Mouse (Mus musculus) CH12.LX (cell line): ENCODE results near the gene Chrm1. TPM values are rescaled to one million over a fixed set of nuclear protein-coding genes. Genes with fewer than 3 reads are reported as not detected.

Experiments used
- DNase-seq: peaks from one replicate; pipeline ENCODE4 v3.0.0-alpha.2; 2013; ENCODE audit errors: extremely low read depth
- H3K27ac ChIP-seq: 2 replicates; pipeline ENCODE4 v1.5.1; 2012; ENCODE audit warnings: low read depth, mild to moderate bottlenecking, control low read depth, moderate library complexity; ENCODE audit not compliant: insufficient read depth
- H3K27me3 ChIP-seq: replicated peaks from 2 replicates; pipeline ENCODE3; 2012; ENCODE audit warnings: inconsistent platforms
- H3K36me3 ChIP-seq, 2 experiments: replicated peaks in 1 of 2; 2 replicates each; pipeline versions ENCODE3 to v1.6.1; 2012; ENCODE audit warnings: inconsistent platforms in 1 of 2, low read length in 1 of 2, mild to moderate bottlenecking in 1 of 2, mixed read lengths in 1 of 2, moderate library complexity in 1 of 2; ENCODE audit not compliant: control insufficient read depth in 1 of 2, insufficient read depth in 1 of 2
- H3K4me1 ChIP-seq, 2 experiments: 2 replicates each; pipeline ENCODE4 v1.6.1; 2012; ENCODE audit warnings: inconsistent platforms in 1 of 2, moderate library complexity in 1 of 2; ENCODE audit not compliant: insufficient read depth in 2 of 2, control insufficient read depth in 1 of 2
- H3K4me2 ChIP-seq: 2 replicates; pipeline ENCODE4 v1.6.1; 2012; ENCODE audit warnings: low read depth, mild to moderate bottlenecking, control low read depth; ENCODE audit not compliant: poor library complexity, insufficient read depth, severe bottlenecking
- H3K4me3 ChIP-seq, 3 experiments: fragments of 150-350 bp in 1 of 3; sonication (generic) in 1 of 3; replicated peaks in 1 of 3; 2 replicates each; pipeline versions ENCODE3 to v1.5.1; 2011 to 2012; ENCODE audit warnings: low read depth in 2 of 3, low read length in 2 of 3, mild to moderate bottlenecking in 2 of 3, moderate library complexity in 2 of 3, control low read depth in 1 of 3, improper control_type of control experiment in 1 of 3, inconsistent platforms in 1 of 3, mixed read lengths in 1 of 3; ENCODE audit not compliant: poor library complexity in 1 of 3
- H3K79me2 ChIP-seq: replicated peaks from 2 replicates; pipeline ENCODE4 v1.6.1; 2012; ENCODE audit warnings: mild to moderate bottlenecking, moderate library complexity; ENCODE audit not compliant: control insufficient read depth, poor library complexity, insufficient read depth, severe bottlenecking; ENCODE audit errors: extremely low read depth
- H3K9ac ChIP-seq: 2 replicates; pipeline ENCODE4 v1.6.1; 2012; ENCODE audit warnings: low read depth, mild to moderate bottlenecking, control low read depth, moderate library complexity; ENCODE audit not compliant: insufficient read depth
- H3K9me3 ChIP-seq: replicated peaks from 2 replicates; pipeline ENCODE3; 2012; ENCODE audit warnings: low read length, inconsistent platforms, mixed read lengths
- BHLHE40 ChIP-seq: IDR thresholded peaks from 2 replicates; pipeline ENCODE4 v1.6.1; 2011; ENCODE audit warnings: mild to moderate bottlenecking, low read depth, low read length, improper control_type of control experiment
- CHD2 ChIP-seq: IDR thresholded peaks from 2 replicates; pipeline ENCODE4 v1.6.1; 2011; ENCODE audit warnings: low read length, improper control_type of control experiment
- CTCF ChIP-seq, 2 experiments: IDR thresholded peaks in 1 of 2; conservative IDR thresholded peaks in 1 of 2; 2 replicates each; pipeline ENCODE4 v1.5.1; 2011 to 2012; ENCODE audit warnings: low read depth in 2 of 2, low read length in 2 of 2, improper control_type of control experiment in 1 of 2, inconsistent platforms in 1 of 2, mild to moderate bottlenecking in 1 of 2, moderate library complexity in 1 of 2
- E2F4 ChIP-seq: IDR thresholded peaks from 2 replicates; pipeline ENCODE4 v1.6.1; 2011; ENCODE audit warnings: low read depth, low read length, improper control_type of control experiment; ENCODE audit not compliant: insufficient replicate concordance
- EP300 ChIP-seq: IDR thresholded peaks from 2 replicates; pipeline ENCODE4 v1.6.1; 2011; ENCODE audit warnings: low read length, improper control_type of control experiment
- ETS1 ChIP-seq: conservative IDR thresholded peaks from 2 replicates; pipeline ENCODE4 v1.6.1; 2012; ENCODE audit warnings: low read depth, mild to moderate bottlenecking, inconsistent platforms, low read length, improper control_type of control experiment, moderate library complexity
- GABPA ChIP-seq: IDR thresholded peaks from 2 replicates; pipeline ENCODE4 v1.6.1; 2012; ENCODE audit warnings: low read depth, low read length, improper control_type of control experiment, inconsistent platforms; ENCODE audit not compliant: insufficient replicate concordance
- HCFC1 ChIP-seq: IDR thresholded peaks from 2 replicates; pipeline ENCODE4 v1.6.1; 2012; ENCODE audit warnings: low read depth, mild to moderate bottlenecking, inconsistent platforms, low read length, improper control_type of control experiment
- IRF4 ChIP-seq: IDR thresholded peaks from 2 replicates; pipeline ENCODE4 v1.6.1; 2014; ENCODE audit warnings: low read depth, mild to moderate bottlenecking, inconsistent platforms, low read length, improper control_type of control experiment
- KAT2A ChIP-seq: IDR thresholded peaks from 2 replicates; pipeline ENCODE4 v1.6.1; 2012; ENCODE audit warnings: low read length, improper control_type of control experiment, inconsistent platforms; ENCODE audit not compliant: insufficient replicate concordance
- MAFK ChIP-seq: IDR thresholded peaks from 2 replicates; pipeline ENCODE4 v1.6.1; 2011; ENCODE audit warnings: low read length, improper control_type of control experiment; ENCODE audit not compliant: insufficient replicate concordance
- MAX ChIP-seq: IDR thresholded peaks from 2 replicates; pipeline ENCODE4 v1.6.1; 2011; ENCODE audit warnings: low read length, improper control_type of control experiment
- MAZ ChIP-seq: IDR thresholded peaks from 2 replicates; pipeline ENCODE4 v1.6.1; 2012; ENCODE audit warnings: low read depth, mild to moderate bottlenecking, inconsistent platforms, low read length, improper control_type of control experiment, moderate library complexity
- MEF2A ChIP-seq: IDR thresholded peaks from 2 replicates; pipeline ENCODE4 v1.6.1; 2014; ENCODE audit warnings: low read depth, mild to moderate bottlenecking, inconsistent platforms, low read length, improper control_type of control experiment, borderline replicate concordance
- MXI1 ChIP-seq: IDR thresholded peaks from 2 replicates; pipeline ENCODE4 v1.6.1; 2011; ENCODE audit warnings: mild to moderate bottlenecking, low read depth, low read length, improper control_type of control experiment
- MYC ChIP-seq: IDR thresholded peaks from 2 replicates; pipeline ENCODE4 v1.6.1; 2011; ENCODE audit warnings: low read depth, mild to moderate bottlenecking, improper control_type of control experiment, low read length
- PAX5 ChIP-seq: IDR thresholded peaks from 2 replicates; pipeline ENCODE4 v1.6.1; 2012; ENCODE audit warnings: low read length, inconsistent platforms, mixed read lengths
- POLR2A ChIP-seq: IDR thresholded peaks from 2 replicates; pipeline ENCODE4 v1.6.1; 2011; ENCODE audit warnings: low read depth, mild to moderate bottlenecking, improper control_type of control experiment, low read length
- RAD21 ChIP-seq: IDR thresholded peaks from 2 replicates; pipeline ENCODE4 v1.6.1; 2011; ENCODE audit warnings: low read depth, mild to moderate bottlenecking, low read length, improper control_type of control experiment, moderate library complexity
- RCOR1 ChIP-seq: conservative IDR thresholded peaks from 2 replicates; pipeline ENCODE4 v1.6.1; 2012; ENCODE audit warnings: low read depth, mild to moderate bottlenecking, inconsistent platforms, low read length, improper control_type of control experiment
- SIN3A ChIP-seq: IDR thresholded peaks from 2 replicates; pipeline ENCODE4 v1.6.1; 2012; ENCODE audit warnings: low read length, improper control_type of control experiment, inconsistent platforms
- SMC3 ChIP-seq: IDR thresholded peaks from 2 replicates; pipeline ENCODE4 v1.6.1; 2011; ENCODE audit warnings: low read depth, low read length, improper control_type of control experiment
- TBP ChIP-seq: conservative IDR thresholded peaks from 2 replicates; pipeline ENCODE4 v1.6.1; 2011; ENCODE audit warnings: low read depth, low read length, improper control_type of control experiment
- TCF12 ChIP-seq: IDR thresholded peaks from 2 replicates; pipeline ENCODE4 v1.6.1; 2014; ENCODE audit warnings: low read depth, mild to moderate bottlenecking, inconsistent platforms, low read length, improper control_type of control experiment
- USF1 ChIP-seq: IDR thresholded peaks from 2 replicates; pipeline ENCODE4 v1.6.1; 2014; ENCODE audit warnings: low read depth, mild to moderate bottlenecking, inconsistent platforms, low read length, improper control_type of control experiment
- ZC3H11A ChIP-seq: IDR thresholded peaks from 2 replicates; pipeline ENCODE4 v1.6.1; 2012; ENCODE audit warnings: low read depth, mild to moderate bottlenecking, inconsistent platforms, low read length, improper control_type of control experiment
- ZKSCAN1 ChIP-seq: IDR thresholded peaks from 2 replicates; pipeline ENCODE4 v1.6.1; 2012; ENCODE audit warnings: low read depth, inconsistent platforms, low read length, improper control_type of control experiment, borderline replicate concordance
- ZMIZ1 ChIP-seq: IDR thresholded peaks from 2 replicates; pipeline ENCODE4 v1.6.1; 2012; ENCODE audit warnings: low read depth, mild to moderate bottlenecking, inconsistent platforms, low read length, improper control_type of control experiment
- ZNF384 ChIP-seq: IDR thresholded peaks from 2 replicates; pipeline ENCODE4 v1.6.1; 2012; ENCODE audit warnings: low read depth, low read length, improper control_type of control experiment, inconsistent platforms
- dilution Hi-C: fragments of 300-500 bp; cut with MboI; formaldehyde crosslinking; loops from 2 replicates; pipeline ENCODE4 v1.14.3; 2020; ENCODE audit warnings: low sequenced_read_pairs; ENCODE audit not compliant: extremely low pct_unique_long_range_greater_than_20kb, extremely low pct_ligation_motif_present
- in situ Hi-C: fragments of 300-500 bp; cut with MboI; formaldehyde crosslinking; loops from 3 replicates; pipeline ENCODE4 v1.14.3; 2019; ENCODE audit warnings: low sequenced_read_pairs, low pct_ligation_motif_present, low pct_unique_long_range_greater_than_20kb, mixed read lengths
- polyA plus RNA-seq: library from polyadenylated mRNA; unstranded; fragments of >175 nt; gene quantifications from 2 replicates; pipeline ENCODE4 v1.2.1, GENCODE M21; 2012; ENCODE audit warnings: low read depth; ENCODE audit not compliant: insufficient read length
- total RNA-seq, 2 experiments: library from RNA; depleted of rRNA; stranded (reverse); fragments of 300-350 nt in 1 of 2; fragments of >200 nt in 1 of 2; gene quantifications; 2 replicates each; pipeline ENCODE4 v1.2.3; 2012 to 2014

Chrm1 gene
- total and polyA plus RNA-seq, 3 experiments = not detected

DNA sequence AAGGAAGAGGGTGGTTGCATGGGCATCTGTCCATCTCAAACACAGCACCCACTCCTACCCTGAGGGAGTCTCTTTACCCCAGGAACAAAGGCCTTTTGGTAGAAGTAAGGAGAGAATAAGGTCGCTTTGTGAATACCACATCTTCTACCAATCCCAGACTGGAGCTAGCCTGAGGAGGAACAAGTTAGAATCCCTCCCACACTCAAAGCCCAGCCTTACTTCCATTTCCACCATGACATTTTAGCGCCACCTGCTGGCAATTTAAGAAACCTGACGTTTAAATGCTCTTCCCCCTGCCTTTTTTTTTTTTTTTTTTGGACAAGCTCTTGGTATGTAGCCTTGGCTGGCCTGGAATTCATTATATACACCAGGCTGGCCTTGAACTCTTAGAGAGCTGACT lies 19.4 kb downstream of the Chrm1 start:
- H3K4me2 ChIP-seq = no peak overlapping the region
- no peak overlapping the region for H3K4me3 ChIP-seq
- no peaks in the 10 kb centered on the region for H3K79me2 ChIP-seq
- no peaks in the 10 kb centered on the region for H3K36me3 ChIP-seq
- in situ Hi-C loops = no loop called here
- no peak overlapping the region for H3K27ac ChIP-seq
- H3K9ac ChIP-seq = no peak overlapping the region
- no peaks in the 10 kb centered on the region for H3K27me3 ChIP-seq
- dilution Hi-C loops = loop anchor here (25.0 kb wide), 1 partner anchor 96 kb away; the partner anchor contains the start of gene Slc22a8
- no peaks in the 10 kb centered on the region for H3K4me1 ChIP-seq
- no peak for TF ChIP-seq MYC
- TF ChIP-seq TBP = no peak
- TF ChIP-seq MAFK = no peak
- no peak for TF ChIP-seq SIN3A
- no peak for TF ChIP-seq CHD2
- no peak for TF ChIP-seq HCFC1
- TF ChIP-seq TCF12 = no peak
- TF ChIP-seq KAT2A = no peak
- TF ChIP-seq MAZ = no peak
- no peak for TF ChIP-seq PAX5
- TF ChIP-seq SMC3 = peak; percentile 87
- TF ChIP-seq MXI1 = no peak
- no peak for TF ChIP-seq ETS1
- TF ChIP-seq MAX = no peak
- no peak for TF ChIP-seq RCOR1
- no peak for TF ChIP-seq EP300
- no peak for TF ChIP-seq MEF2A
- peak; percentile 91 for TF ChIP-seq RAD21
- TF ChIP-seq USF1 = no peak
- TF ChIP-seq ZMIZ1 = no peak
- no peak for TF ChIP-seq ZKSCAN1
- TF ChIP-seq E2F4 = no peak
- no peak for TF ChIP-seq POLR2A
- peak; percentile 99 for TF ChIP-seq ZNF384
- no peak for TF ChIP-seq GABPA
- TF ChIP-seq BHLHE40 = no peak
- no peak for TF ChIP-seq IRF4
- peak; percentile 12; the same call in 1 of the 2 replicates for TF ChIP-seq ZC3H11A
- peak; percentile 83 to 94 for TF ChIP-seq CTCF (conservative IDR thresholded peaks at IDR 0.05 in 1 of 2, IDR thresholded peaks at IDR 0.05 in 1 of 2; ENCODE audit: low read depth in 2 of 2, low read length in 2 of 2)
- DNase-seq = peak; percentile 89
- H3K9me3 ChIP-seq = no peaks in the 10 kb centered on the region
